Mouse (Mus musculus) spleen, adult 2 months (tissue): ENCODE measurements around the gene Gm6657.

Experiments
- CTCF ChIP-seq: fragments of 200-500 bp; IDR thresholded peaks from 2 replicates; pipeline ENCODE4 v1.5.1; 2011; ENCODE audit warnings: mild to moderate bottlenecking, inconsistent platforms; ENCODE audit not compliant: insufficient read depth, insufficient read length, insufficient replicate concordance; ENCODE audit errors: extremely low read depth
- POLR2A ChIP-seq: fragments of 200-500 bp; IDR thresholded peaks from 2 replicates; pipeline ENCODE4 v1.6.1; 2011; ENCODE audit warnings: low read depth, low read length, inconsistent platforms

GRCm38 (mm10) chr12:78215490-78215889 lies 21.4 kb downstream of the Gm6657 start:
- TF ChIP-seq CTCF (no peak), POLR2A (no peak)
